Mouse (Mus musculus): ENCODE results near the gene Prdx1. TPM values are rescaled to one million over a fixed set of nuclear protein-coding genes. Genes with fewer than 3 reads are reported as not detected.

Prdx1 gene
- 619 TPM for polyA plus RNA-seq (2017; shearing (Covaris generic))

GRCm38 (mm10) chr4:116685402-116686061 lies at the start of gene Prdx1:
Gene Prdx1 (plus strand): TSS chr4:116685544.

GRCm38 (mm10) chr4:116650924-116651796 lies 34.2 kb upstream of the Prdx1 start, which contains the start of gene Akr1a1:
Gene Akr1a1 (minus strand): TSS chr4:116651680.

GRCm38 (mm10) chr4:116708201-116708764 lies 22.9 kb downstream of the Prdx1 start, which contains the start of the genes Mmachc and Ccdc163:
Gene Mmachc (minus strand): TSS chr4:116708406.
Gene Ccdc163 (plus strand): TSS chr4:116708509.

GRCm38 (mm10) chr4:116720343-116721097 lies 35.2 kb downstream of the Prdx1 start, which contains the start of gene Tesk2:
Gene Tesk2 (plus strand): TSS chr4:116720948.

Other genes starting within 250 kb of the Prdx1 start
- 3.0 TPM for gene Mast2, start 221.4 kb upstream of the Prdx1 start, polyA plus RNA-seq (2017; shearing (Covaris generic))
- gene Ipp, start 178.0 kb upstream of the Prdx1 start, polyA plus RNA-seq (2017; shearing (Covaris generic)) = 21.8 TPM
- gene Tmem69, start 129.6 kb upstream of the Prdx1 start, polyA plus RNA-seq (2017; shearing (Covaris generic)) = 23.1 TPM
- gene Gpbp1l1, start 127.9 kb upstream of the Prdx1 start, polyA plus RNA-seq (2017; shearing (Covaris generic)) = 51.8 TPM
- 15.5 TPM for gene Ccdc17, start 88.9 kb upstream of the Prdx1 start, polyA plus RNA-seq (2017; shearing (Covaris generic))
- 52.2 TPM for gene Nasp, start 57.6 kb upstream of the Prdx1 start, polyA plus RNA-seq (2017; shearing (Covaris generic))
- gene Akr1a1, start 33.9 kb upstream of the Prdx1 start, polyA plus RNA-seq (2017; shearing (Covaris generic)) = 389 TPM
- 13.1 TPM for gene Mmachc, start 22.9 kb downstream of the Prdx1 start, polyA plus RNA-seq (2017; shearing (Covaris generic))
- 22.4 TPM for gene Ccdc163, start 23.0 kb downstream of the Prdx1 start, polyA plus RNA-seq (2017; shearing (Covaris generic))
- gene Tesk2, start 35.4 kb downstream of the Prdx1 start, polyA plus RNA-seq (2017; shearing (Covaris generic)) = 8.3 TPM
- 49.9 TPM for gene Toe1, start 122.1 kb downstream of the Prdx1 start, polyA plus RNA-seq (2017; shearing (Covaris generic))
- 20.0 TPM for gene Mutyh, start 122.2 kb downstream of the Prdx1 start, polyA plus RNA-seq (2017; shearing (Covaris generic))
- 0.50 TPM for gene Hpdl, start 136.2 kb downstream of the Prdx1 start, polyA plus RNA-seq (2017; shearing (Covaris generic))
- gene Zswim5, start 191.8 kb downstream of the Prdx1 start, polyA plus RNA-seq (2017; shearing (Covaris generic)) = 0.06 TPM